Mouse (Mus musculus) adrenal gland, postnatal 14 days (tissue): ENCODE data around the gene Rasa4. TPM values are rescaled to one million over a fixed set of nuclear protein-coding genes. Genes with fewer than 3 reads are reported as not detected.
"Not testable (repeated sequence)": the region's sequence is repeated elsewhere in the genome, so short reads cannot be mapped to it uniquely, and the experiment has no call there.

Experiments
- DNase-seq: peaks from one replicate; pipeline ENCODE4 v3.0.0; 2021; ENCODE audit warnings: mixed read lengths
- total RNA-seq: library from RNA; stranded (reverse); gene quantifications from 2 replicates; pipeline ENCODE4 v1.2.3, GENCODE M21; 2021

The Rasa4 gene
- total RNA-seq, 1 experiment from 2014 or later = 9.1 TPM

DNA sequence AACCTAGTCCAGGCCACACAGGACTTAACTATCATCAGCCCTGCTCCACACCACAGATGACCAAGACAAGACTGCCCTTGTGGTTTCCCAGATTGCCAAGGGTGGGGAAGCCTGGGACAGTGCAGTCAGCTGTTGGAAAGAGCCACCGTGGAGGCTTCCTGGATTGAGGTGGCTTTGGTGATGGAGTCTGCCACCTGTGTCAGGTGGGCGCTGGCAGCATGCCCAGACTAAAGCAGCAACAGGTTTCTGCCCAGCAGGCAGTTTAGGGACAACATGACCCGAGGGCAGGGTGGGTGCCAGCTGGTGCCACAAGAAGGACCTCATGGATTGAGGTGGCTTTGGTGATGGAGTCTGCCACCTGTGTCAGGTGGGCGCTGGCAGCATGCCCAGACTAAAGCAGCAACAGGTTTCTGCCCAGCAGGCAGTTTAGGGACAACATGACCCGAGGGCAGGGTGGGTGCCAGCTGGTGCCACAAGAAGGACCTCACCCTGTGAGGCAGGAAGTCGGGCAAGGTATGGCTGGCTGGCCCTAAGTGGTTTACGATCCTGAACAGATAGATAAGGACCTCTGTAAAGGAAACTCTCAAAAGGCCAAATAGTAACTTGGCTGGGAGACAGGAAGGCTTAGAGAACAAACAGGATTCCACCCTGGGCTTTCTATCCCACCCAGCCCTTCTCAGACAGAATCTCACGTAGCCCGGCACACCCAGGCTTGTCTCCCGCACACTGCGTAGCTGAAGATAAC, 17.1 kb upstream of the Rasa4 start:
- DNase-seq = not testable (repeated sequence)

DNA sequence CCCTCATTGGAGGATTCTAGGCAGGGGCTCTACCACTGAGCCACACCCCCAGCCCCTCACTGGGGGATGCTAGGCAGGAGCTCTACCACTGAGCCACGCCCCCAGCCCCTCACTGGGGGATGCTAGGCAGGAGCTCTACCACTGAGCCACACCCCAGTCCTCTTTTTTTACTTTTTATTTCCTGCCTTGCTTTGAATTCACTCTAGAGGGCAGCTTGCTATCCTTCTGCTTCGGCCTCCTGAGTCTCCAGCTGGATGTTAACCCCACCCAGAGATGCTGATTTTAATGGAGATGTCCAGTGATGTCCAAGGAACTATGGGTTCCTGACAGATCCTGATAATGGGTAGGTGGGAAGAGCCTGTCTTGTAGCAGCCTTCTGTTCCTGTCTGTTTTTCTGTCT, 14.3 kb upstream of the Rasa4 start:
- DNase-seq = no peak

DNA sequence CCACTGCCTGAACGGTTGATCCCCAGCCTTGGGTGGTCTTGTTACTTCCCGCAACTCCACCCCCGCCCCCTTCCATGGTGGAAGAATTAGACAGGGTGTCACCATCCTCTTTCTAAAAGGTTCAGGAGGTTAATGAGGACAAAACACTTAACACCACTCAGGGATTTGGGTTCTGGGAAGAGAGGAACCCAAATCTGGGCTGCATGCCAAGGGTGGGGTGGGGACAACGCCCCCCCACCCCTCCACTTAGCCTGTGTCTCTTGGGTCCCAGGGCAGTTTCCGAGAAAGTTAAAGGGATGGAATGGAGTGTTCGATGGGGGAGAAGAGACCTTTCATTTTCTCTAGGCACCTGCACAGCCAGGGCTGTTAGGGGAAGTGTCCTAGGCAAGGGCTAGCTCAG, 10.7 kb upstream of the Rasa4 start:
- DNase-seq = no peak

DNA sequence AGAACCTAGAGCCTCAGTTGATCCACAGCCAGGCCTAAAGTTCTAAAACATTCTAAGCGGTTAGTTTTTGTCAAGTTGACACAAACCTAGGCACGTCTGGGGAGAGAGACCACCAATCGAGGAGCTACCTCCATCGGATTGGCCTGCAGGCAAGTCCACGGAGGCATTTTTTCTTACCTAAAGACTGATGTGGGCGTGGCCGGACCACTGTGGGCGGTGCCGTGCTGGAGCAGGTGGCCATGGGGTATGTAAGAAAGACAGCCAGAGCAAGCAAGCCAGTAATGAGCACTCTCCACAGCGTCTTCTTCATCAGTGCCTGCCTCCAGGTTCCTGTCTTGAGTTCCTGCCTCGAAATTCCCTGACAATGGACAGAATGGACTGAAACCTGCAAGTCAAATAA, 10.2 kb upstream of the Rasa4 start:
- DNase-seq = no peak

DNA sequence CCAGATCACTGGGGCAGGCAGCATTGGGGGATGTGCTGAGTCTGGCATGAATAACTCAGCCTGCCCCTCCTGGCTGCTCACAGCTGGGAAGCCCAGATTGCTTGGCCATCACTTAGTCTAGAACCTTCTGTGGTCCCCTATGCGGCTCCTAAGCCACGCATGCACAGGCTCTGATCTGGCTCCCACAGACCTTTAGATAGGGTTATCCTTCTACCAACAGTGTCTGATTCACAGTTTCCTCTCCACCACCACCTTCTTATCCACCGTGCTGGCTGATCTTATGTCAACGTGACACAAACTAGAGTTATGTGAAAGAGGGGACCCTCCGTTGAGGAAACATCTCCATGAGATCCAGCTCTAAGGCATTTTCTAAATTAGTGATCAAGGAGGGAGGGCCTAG, 8.6 kb upstream of the Rasa4 start:
- no peak for DNase-seq

DNA sequence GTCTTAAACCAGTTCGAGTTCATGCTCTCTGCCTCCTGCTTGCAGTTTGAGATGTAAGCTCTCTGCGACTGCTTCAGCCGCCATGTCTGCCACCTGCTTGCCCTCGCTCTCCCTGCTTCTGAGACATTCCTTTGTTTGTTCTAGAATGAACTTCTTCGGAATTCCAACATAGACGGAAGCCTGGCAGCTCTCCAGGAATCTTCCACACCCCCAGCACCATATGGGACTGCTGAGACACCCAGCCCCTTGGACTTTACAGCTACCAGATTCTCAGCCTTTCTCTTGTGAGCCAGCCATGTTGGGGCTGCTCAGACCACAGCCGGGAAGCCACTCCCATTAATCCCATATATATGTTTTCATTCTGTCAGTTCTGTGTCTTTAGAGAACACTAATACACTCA, 7.4 kb upstream of the Rasa4 start:
- DNase-seq = no peak

DNA sequence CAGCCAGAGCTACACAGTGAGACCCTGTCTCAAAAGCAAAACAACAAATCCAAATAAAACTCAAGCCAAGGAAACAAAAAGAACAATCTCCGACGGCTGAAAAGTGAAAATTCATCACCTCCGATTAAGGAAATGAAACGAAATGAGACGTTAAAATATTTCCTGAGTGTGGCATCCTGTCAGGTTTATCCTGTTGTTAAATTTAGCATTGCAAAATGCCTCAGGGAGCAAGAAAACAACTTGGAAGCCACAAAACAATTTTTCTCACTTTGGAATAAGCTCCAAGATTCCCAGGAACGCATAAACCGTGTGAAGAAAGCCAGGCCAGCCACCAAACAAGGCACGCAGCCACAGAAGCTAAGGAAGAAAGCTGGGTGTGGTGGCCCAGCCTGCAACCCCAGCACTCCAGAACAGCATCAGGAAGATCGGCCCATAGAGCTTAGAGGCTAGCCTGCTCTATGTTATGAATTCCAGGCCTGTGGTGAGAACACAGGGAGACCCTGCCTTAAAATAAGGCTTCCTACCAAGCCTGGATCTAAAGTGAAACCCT, 6.6 kb upstream of the Rasa4 start:
- no peak for DNase-seq

DNA sequence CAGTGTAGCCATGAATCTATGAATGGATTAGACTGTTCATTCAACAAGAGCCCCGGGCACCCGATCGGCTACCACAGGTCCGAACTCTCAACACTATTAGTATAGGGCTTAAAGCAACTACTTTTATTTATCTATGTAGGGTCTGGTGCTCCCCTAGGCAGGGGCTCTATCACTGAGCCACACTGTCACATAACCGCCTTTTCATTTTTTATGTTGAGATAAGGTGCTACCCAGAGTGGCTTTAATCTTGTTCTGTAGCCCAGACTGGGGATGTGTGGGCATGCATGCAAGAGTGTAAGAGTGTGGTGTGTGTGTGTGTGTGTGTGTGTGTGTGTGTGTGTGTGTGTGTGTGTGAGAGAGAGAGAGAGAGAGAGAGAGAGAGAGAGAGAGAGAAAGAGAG, 5.6 kb upstream of the Rasa4 start:
- DNase-seq = no peak

DNA sequence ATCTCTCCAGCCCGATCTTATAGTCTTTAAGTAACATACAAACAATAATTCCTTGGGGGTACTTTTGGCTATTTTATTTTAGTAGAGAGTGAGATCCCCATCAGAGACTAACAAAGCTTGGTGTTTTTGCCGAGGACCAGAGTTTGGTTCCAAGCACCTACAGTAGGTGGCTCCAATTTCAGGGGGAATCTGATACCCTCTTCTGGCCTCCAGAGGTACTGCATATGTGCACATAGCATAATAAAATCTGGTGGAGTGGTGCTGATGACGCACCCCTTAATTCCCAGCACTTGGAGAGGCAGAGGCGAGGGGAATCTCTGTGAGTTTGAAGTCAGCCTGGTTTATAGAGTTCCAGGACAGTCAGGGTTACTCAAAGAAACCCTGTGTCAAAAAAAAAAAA, 1.4 kb upstream of the Rasa4 start:
- no peak for DNase-seq

DNA sequence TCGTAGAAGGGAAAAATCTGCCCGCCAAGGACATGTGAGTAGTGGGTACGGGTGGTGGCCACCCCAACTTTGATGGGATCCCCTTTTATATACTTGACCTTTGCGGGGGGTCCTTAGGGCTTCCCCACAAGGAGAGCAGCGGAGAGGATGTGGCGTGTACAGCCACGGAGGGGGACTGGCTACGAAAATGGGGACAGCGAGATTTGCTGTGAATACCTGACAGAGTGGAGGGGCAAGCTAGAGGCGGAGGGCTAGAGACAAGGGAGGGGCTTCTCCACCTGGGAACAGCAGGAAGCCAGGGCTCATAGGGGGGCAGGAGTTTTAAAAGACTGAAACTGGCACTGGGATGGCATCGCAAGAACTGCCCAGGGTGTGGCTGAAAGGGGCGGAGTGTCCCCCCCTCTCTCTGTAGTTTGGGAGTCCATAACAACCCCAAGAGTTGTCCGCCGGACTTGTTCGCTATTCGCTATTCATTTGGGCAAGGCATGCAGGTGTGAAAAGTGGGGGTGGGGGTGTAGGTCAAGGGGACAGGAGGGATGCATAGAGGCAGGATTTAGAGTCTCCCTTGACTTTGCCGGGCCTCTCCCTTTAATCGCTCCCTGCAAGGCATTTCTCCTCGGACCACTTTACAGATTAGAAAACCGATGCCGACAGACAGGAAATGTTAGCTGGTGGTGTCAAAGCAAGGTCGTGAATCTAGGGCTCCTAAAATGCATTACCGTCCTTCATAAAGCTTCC, 597 bp downstream of the Rasa4 start:
- peak; percentile 47 for DNase-seq

DNA sequence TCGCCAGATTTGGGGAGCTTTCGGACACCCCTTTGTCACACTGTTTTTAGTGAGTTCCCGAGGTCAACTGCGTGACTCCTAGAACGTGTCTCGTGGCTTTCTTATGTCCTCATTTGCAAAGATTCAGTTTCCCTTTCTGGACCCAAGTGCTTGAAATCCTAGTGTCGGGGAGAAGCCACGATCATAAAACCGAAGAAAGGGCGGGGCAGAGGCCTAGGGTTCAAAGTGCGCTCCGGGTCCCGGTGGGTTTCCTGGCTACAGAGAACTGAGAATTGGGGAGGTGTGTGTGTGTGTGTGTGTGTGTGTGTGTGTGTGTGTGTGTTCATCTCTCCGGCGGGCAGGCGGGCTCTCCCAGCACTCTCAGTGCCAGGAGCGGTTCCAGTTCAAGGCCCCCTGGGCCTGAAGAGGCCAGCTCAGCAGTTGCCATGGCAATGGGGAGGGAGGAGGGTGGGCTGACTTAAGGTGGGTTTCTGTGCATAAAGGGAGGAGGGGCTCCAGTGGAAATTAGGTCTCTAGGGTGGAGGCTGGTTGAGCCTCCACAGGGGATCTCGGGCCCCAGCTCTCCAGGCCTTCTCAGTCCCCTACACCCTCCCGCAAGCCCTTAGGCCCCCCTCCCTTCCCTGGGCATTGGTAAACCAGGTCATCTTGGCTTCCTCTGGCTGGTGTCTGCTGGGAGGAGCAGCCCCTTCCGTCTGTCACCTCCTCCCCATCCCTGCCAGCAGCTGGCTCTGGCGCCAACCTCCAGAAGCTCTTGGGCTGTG, 1.4 kb downstream of the Rasa4 start:
- peak; percentile 82 for DNase-seq

DNA sequence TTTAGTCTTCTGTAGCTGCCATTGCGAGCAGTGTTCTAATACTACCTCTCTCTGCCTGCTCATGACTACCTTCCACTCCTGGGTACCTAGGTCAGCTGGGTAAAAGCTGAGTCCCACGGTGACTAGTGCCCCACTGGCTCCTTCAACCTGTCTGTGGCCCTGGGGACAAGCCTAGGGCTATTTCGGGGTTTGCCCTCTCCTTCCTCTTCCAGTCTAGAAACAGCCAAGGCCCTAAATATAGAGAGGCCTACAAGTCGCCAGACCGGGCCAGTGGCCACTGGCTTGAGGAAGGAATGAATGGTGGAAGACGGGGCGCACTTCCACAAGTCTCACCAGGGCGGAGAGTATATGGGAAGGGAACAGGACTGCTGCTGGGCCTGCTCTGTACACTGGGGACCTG, 2.6 kb downstream of the Rasa4 start:
- DNase-seq = no peak

DNA sequence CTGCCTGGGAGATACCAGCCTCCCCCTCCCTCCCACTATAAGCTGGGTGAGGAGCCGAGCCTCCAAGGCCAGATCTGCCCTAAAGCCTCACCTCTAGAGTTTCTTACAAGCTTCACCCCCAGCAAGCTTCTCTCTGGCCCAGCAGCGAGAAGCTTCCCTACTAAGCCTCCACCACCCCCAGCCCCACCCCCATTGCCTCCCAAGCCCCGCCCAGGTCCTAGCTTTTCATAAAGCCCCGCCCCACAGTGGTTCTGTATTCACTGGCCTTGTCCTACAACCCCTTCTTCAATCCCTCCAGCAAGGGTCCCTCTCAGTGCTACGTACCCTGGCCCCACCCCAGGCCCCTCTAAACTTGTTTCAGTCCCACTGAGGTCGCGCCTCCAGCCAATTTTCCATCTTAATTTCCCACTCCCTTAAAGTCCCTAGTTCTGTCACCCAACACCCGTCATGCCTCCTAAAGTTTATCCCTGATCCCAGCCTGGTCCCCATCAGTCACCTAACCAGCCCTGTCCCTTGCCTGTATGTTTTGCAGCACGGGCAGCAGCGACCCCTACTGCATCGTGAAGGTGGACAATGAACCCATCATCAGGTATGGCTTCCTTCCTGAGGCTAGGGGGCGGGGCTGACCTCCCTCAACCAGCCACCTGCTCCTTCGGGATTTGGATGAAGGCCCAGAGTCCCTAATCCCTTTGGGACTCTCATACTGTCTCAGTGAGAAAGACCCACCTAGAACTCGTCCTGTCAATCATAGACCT, 5.3 kb downstream of the Rasa4 start:
- DNase-seq = no peak

DNA sequence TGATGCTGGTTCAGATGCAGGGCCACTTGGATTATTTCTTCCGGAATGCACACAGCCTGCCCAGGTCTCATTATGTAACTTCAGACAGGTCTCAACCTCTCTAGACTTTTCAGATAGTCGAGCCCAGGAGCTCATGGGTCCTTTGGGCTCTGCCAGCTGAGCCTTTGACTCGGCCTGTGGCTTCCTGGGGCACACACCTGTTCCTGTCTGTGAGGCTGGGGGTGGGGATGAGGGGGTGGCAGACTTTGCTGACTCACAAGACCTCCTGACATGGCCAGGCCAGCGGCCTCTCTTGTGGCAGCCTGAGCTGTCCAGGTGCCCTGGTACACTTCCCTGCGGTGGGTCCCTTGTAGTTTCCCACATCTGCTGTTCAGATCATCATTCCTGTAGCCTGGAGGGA, 8.2 kb downstream of the Rasa4 start:
- no peak for DNase-seq

DNA sequence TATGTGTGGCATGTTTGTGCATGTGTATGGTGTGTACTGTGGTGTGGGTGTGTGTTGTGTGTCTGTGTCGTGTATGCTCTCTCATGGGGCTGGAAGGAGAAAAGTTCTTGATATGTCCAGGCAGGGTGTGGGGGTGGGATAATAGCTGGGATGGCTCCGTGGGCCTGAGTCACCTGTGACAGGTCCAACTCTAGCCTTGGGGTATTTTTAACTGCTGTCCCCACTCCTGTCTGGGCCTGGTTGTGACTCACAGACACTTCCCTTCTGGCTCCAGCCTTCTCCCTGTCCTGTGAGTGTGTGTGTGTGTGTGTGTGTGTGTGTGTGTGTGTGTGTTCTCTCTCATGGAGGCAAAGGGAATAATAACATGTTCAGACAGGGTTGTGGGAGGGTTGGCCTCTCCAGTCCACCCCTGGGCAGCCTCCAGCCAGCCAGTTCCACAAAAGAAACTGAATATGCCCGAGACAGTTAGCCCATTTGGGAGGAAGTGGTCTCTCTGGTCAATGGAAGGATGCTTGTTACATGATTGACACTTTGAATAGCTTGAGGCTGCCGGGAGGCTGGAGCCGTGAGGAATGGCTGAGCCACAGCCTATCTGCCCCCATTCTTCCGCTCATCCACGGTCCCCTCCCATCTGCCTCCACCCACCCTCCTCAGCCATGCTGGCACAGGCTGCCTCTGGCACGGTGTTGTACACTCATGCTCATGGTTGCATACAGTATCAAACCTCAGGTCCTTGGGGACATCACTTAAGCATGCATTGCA, 10.7 kb downstream of the Rasa4 start:
- peak; percentile 33 for DNase-seq

DNA sequence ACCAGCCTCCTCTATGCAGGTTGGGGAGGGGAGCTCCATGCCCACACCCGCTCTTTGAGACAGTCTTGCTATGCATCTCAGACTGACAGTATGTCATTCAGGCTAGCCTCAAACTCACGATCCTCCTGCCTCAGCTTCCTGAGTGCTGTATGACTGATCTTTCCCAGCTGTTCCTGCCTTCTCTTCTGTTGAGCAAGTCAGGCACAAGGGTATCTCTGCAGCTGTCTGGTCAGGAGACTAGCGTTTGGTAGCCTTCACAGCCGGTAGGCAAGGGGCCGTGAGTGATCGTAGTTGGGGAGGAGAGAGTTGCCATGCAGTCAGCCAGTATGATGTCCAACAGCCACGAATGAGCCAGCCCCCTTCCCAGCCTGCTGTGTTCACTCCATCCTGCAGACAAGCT, 11.4 kb downstream of the Rasa4 start:
- DNase-seq = no peak

DNA sequence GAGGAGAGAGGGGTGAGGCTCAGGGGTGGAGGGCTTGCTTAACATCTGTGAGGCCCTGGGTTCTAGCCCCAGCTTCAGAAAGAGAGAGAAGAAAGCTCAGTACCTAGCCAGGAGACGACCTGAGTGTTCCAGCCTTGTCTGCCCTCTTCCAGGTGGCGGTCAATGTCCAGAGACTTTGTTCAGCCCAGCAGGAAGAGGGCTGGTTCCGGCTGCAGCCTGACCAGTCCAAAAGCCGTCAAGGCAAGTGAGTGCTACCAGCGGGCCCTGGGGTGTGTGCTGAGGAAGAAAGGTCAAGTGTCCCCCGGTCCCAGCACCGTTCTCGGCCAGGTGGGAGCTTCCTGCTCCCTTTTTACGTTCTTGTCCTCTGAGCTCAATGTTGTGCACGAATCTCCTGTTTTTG, 14.8 kb downstream of the Rasa4 start:
- no peak for DNase-seq

DNA sequence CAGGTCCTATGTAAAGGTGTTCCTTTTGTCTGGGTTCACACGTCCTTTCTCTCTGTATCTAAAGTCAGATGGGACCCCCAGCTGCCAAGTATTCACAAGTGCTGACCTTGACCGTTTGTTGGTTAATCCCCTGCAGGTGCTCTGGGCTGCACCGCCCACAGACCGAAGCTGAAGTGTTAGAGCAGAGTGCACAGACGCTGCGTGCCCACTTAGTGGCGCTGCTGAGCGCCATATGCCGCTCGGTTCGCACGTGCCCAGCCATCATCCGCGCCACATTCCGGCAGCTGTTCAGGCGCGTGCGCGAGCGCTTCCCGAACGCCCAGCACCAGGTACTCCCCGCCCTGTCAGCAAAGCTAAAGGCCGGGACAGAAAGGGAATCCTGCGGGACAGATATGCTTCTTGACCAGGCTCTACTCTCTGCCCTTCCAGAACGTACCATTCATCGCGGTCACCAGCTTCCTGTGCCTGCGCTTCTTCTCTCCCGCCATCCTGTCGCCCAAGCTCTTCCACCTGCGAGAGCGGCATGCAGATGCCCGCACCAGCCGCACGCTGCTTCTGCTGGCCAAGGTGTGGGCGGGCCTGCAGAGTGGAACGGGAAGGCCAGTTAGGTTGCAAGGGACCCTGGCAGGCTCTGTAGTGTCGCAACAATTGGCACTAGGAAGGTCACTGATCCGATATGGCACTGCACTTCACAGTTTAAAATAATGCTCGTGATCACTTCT, 18.5 kb downstream of the Rasa4 start:
- peak; percentile 83 for DNase-seq

DNA sequence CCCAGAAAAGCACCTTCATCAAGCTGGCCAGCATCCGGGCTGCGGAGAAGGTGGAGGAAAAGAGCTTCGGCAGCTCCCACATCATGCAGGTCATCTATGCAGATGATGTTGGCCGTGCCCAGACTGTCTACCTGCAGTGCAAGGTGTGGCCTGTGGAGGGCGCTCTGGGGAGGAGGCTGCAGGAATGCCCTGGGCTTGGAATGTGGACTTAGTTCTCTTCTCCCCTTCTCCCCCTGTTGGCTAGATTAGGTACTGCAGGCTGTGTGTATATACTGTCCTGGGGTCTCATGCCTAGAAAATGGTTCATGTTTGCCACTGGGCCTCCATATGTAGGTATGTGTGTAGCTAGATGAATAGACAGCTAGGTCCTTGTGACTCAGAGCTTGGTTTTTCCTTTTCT, 20.8 kb downstream of the Rasa4 start:
- peak; percentile 63 for DNase-seq

DNA sequence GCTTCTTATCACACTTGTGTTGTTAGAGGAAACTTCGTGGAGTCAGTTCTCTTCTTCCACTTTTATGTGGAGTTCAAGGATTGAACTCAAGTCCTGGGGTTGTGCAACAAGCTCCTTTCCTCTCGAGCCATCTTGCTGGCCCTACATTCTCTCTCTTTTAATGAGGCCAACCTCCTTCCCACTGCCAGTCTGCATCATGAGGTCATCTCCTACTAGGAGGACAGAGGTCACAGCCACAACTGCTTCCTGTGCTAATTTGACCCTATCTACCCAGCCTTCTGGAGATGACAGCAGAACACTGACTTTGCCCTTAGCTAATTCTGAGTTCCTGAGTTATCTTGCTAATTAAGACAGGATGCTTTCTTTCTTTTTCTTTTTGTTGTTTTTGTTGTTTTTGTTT, 24.8 kb downstream of the Rasa4 start:
- no peak for DNase-seq

DNA sequence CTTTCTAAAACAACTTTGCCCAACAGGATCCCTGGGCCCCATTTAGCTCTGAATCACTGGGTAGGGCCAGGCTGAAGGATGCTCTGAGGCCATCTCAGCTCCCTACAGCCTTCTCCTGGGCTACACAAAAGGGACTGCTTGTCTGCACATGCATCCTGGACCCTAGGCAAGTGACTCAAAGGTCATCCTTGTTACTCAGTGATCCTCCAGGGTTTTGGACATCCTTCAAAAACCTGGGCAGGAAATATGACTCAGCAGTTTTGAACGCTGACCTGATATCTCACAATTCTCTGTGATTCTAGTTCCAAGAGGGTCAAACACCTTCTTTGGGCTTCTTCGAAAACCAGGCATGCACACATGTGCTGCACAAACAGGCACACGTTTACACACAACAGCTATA, 25.3 kb downstream of the Rasa4 start:
- DNase-seq = peak; percentile 20
